Mouse (Mus musculus): ENCODE data around the gene Abcb8. TPM values are rescaled to one million over a fixed set of nuclear protein-coding genes. Genes with fewer than 3 reads are reported as not detected.

Gene Abcb8
- polyA plus RNA-seq, 1 experiment from 2014 or later, result 40.5 TPM

- H3K36me3 ChIP-seq (ENCODE audit: control insufficient read depth, insufficient read depth, low read length), result peaks cover 7% of the 10 kb centered on the region
- no peak for DNase-seq (ENCODE audit: low spot score)
Observed at GRCm38 (mm10) chr5:24445428-24446080, 52.1 kb downstream of the Abcb8 start.

GRCm38 (mm10) chr5:24446630-24447029 is 53.2 kb downstream of the Abcb8 start:
- Histone ChIP-seq H3K27me3 (ENCODE audit: control insufficient read depth, insufficient read depth, low read length) (no peaks in the 10 kb centered on the region), H3K4me2 (ENCODE audit: low read depth, severe bottlenecking) (no peak overlapping the region; the same call in 1 of the 2 replicates), H3K27ac (replicated peaks; ENCODE audit: low read depth, low read length) (no peak overlapping the region), H3K9me3 (ENCODE audit: control insufficient read depth, low read length) (no peaks in the 10 kb centered on the region), H3K4me3 (ENCODE audit: low read depth, low read length) (no peak overlapping the region), H3K9ac (ENCODE audit: low read length) (no peak overlapping the region), H3K4me1 (ENCODE audit: control insufficient read depth, insufficient read depth, low read length) (peaks cover 11% of the 10 kb centered on the region), H3K36me3 (ENCODE audit: control insufficient read depth, insufficient read depth, low read length) (peaks cover 3% of the 10 kb centered on the region; the same call in 1 of the 2 replicates)
- WGBS, result 84% methylated on average over 7 of the region's 7 CpGs
- ATAC-seq (ENCODE audit: insufficient number of reproducible peaks, low FRiP score, low TSS enrichment, low read depth) (no peak), DNase-seq (ENCODE audit: low spot score) (no peak)

More at GRCm38 (mm10) chr5:24445428-24446080, 52.1 kb downstream of the Abcb8 start:
- Histone ChIP-seq H3K9ac (ENCODE audit: low read length) (no peak overlapping the region), H3K4me3 (ENCODE audit: low read depth, low read length) (peak overlapping the region; percentile 87), H3K4me2 (ENCODE audit: low read depth, severe bottlenecking) (peak overlapping the region; percentile 79), H3K27ac (replicated peaks; ENCODE audit: low read depth, low read length) (peak overlapping the region; percentile 10; the same call in 1 of the 2 replicates), H3K9me3 (ENCODE audit: control insufficient read depth, low read length) (no peaks in the 10 kb centered on the region), H3K27me3 (ENCODE audit: control insufficient read depth, insufficient read depth, low read length) (no peaks in the 10 kb centered on the region), H3K4me1 (ENCODE audit: control insufficient read depth, insufficient read depth, low read length) (peaks cover 11% of the 10 kb centered on the region)
- ATAC-seq (ENCODE audit: insufficient number of reproducible peaks, low FRiP score, low TSS enrichment, low read depth), result no peak
- 56% methylated on average over 20 of the region's 20 CpGs for WGBS

DNA sequence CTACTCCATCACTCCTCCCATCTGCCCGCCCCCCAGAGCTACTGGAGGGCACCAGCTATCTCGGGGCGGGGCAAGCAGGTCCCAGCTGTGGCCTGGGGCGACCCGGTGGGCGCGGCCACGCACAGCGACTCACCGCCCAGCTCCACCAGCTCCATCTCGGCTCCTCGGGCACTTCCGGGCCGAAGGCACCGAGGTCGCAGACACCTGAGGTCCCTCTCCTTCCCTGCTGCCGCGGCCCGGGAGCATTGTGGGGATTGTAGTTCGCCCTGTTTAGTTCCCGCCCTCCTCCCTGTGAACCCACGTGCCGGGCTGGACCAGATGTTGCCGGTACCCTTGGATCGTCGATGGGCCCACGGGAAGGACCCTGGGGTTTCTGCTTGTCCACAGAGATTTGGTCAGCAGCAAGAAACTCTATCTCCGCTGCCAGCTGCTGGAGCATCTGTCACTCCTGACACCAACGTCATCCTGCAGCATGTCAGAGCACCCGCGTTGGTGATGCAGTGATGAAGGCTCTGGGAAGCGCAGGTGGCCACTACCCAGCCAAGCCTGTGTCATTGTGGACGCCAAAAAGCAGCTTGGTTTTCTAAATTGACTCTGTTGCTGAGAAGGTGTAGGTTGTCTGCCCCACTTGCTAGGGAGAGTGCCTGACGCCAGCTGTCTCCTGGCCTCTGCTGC is 54.3 kb downstream of the Abcb8 start, which contains the start of gene Tmub1:
Gene Tmub1, minus strand, starts transcription at position 231 of the 675 bp plus-strand sequence.
- Histone ChIP-seq H3K9me3 (ENCODE audit: control insufficient read depth, low read length) (no peaks in the 10 kb centered on the region), H3K27me3 (ENCODE audit: control insufficient read depth, insufficient read depth, low read length) (no peaks in the 10 kb centered on the region), H3K9ac (ENCODE audit: low read length) (peak within 1 kb of the TSS; percentile 31; the same call in 1 of the 2 replicates), H3K4me1 (ENCODE audit: control insufficient read depth, insufficient read depth, low read length) (peaks cover 11% of the 10 kb centered on the region), H3K36me3 (ENCODE audit: control insufficient read depth, insufficient read depth, low read length) (peaks cover 3% of the 10 kb centered on the region; the same call in 1 of the 2 replicates), H3K27ac (replicated peaks; ENCODE audit: low read depth, low read length) (peak within 1 kb of the TSS; percentile 36; the same call in 1 of the 2 replicates), H3K4me2 (ENCODE audit: low read depth, severe bottlenecking) (peak within 1 kb of the TSS; percentile 66), H3K4me3 (ENCODE audit: low read depth, low read length) (peak within 1 kb of the TSS; percentile 43)
- DNase-seq (ENCODE audit: low spot score) (peak; percentile 87), ATAC-seq (ENCODE audit: insufficient number of reproducible peaks, low FRiP score, low TSS enrichment, low read depth) (peak; percentile 76)
- WGBS, result 3% methylated on average over 33 of the region's 34 CpGs

GRCm38 (mm10) chr5:24451264-24452029 is 58.0 kb downstream of the Abcb8 start:
- WGBS, result 3% methylated on average over 42 of the region's 66 CpGs
- Histone ChIP-seq H3K36me3 (ENCODE audit: control insufficient read depth, insufficient read depth, low read length) (no peaks in the 10 kb centered on the region), H3K9me3 (ENCODE audit: control insufficient read depth, low read length) (no peaks in the 10 kb centered on the region), H3K9ac (ENCODE audit: low read length) (peak overlapping the region; percentile 91), H3K4me3 (ENCODE audit: low read depth, low read length) (peak overlapping the region; percentile 86), H3K4me2 (ENCODE audit: low read depth, severe bottlenecking) (peak overlapping the region; percentile 99), H3K27ac (replicated peaks; ENCODE audit: low read depth, low read length) (peak overlapping the region; percentile 86), H3K27me3 (ENCODE audit: control insufficient read depth, insufficient read depth, low read length) (no peaks in the 10 kb centered on the region), H3K4me1 (ENCODE audit: control insufficient read depth, insufficient read depth, low read length) (peaks cover 23% of the 10 kb centered on the region)
- DNase-seq (ENCODE audit: low spot score), result peak; percentile 85
- peak; percentile 76 for ATAC-seq (ENCODE audit: insufficient number of reproducible peaks, low FRiP score, low TSS enrichment, low read depth)

- peak; percentile 57 for DNase-seq (ENCODE audit: low spot score)
- ATAC-seq (ENCODE audit: insufficient number of reproducible peaks, low FRiP score, low TSS enrichment, low read depth), result peak; percentile 12; the same call in 1 of the 2 replicates
- Histone ChIP-seq H3K9me3 (ENCODE audit: control insufficient read depth, low read length) (no peaks in the 10 kb centered on the region), H3K4me3 (ENCODE audit: low read depth, low read length) (peak within 1 kb of the TSS; percentile 86), H3K9ac (ENCODE audit: low read length) (peak within 1 kb of the TSS; percentile 91), H3K4me1 (ENCODE audit: control insufficient read depth, insufficient read depth, low read length) (peaks cover 22% of the 10 kb centered on the region), H3K4me2 (ENCODE audit: low read depth, severe bottlenecking) (peak within 1 kb of the TSS; percentile 99), H3K36me3 (ENCODE audit: control insufficient read depth, insufficient read depth, low read length) (no peaks in the 10 kb centered on the region), H3K27me3 (ENCODE audit: control insufficient read depth, insufficient read depth, low read length) (no peaks in the 10 kb centered on the region), H3K27ac (replicated peaks; ENCODE audit: low read depth, low read length) (peak within 1 kb of the TSS; percentile 86)
- WGBS, result under 1% methylated on average over 57 of the region's 85 CpGs
Observed at GRCm38 (mm10) chr5:24452030-24452690, 58.7 kb downstream of the Abcb8 start, which contains the start of gene Agap3. Agap3 (plus strand) TSS chr5:24452177.

DNA sequence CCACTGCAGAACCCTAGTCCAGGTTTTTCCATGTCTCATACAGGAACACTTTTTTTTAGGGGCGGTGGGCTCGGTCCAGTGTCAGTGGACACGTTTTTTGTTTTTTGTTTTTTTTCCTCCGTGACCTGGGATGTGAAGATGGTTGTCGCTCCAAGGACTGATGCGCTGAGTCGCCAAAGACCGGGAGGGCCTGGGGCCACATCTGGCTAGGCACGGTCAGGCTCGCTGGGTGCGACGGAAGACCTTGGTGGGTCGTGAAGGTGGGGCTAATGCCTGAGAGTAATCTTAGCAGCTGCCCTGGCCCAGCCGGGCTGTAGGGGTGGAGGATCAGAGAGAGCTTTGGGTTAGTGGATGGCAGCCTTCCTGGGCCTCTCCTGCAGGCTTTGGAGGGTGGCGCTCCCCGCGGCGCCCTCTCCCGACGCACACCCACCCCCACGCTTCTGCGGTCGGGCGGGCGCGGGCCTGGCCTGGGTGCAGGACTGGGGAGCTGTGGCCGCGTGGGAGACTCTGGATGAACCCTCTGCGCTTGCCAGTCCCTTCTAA is 59.3 kb downstream of the Abcb8 start:
- no peaks in the 10 kb centered on the region for H3K9me3 ChIP-seq (ENCODE audit: control insufficient read depth, low read length)
- peak; percentile 31 for ATAC-seq (ENCODE audit: insufficient number of reproducible peaks, low FRiP score, low TSS enrichment, low read depth)
- H3K9ac ChIP-seq (ENCODE audit: low read length), result peak overlapping the region; percentile 91
- H3K4me2 ChIP-seq (ENCODE audit: low read depth, severe bottlenecking), result peak overlapping the region; percentile 99
- peak overlapping the region; percentile 86 for H3K4me3 ChIP-seq (ENCODE audit: low read depth, low read length)
- peaks cover 20% of the 10 kb centered on the region for H3K4me1 ChIP-seq (ENCODE audit: control insufficient read depth, insufficient read depth, low read length)
- peak; percentile 46 for DNase-seq (ENCODE audit: low spot score)
- H3K27me3 ChIP-seq (ENCODE audit: control insufficient read depth, insufficient read depth, low read length), result no peaks in the 10 kb centered on the region
- H3K36me3 ChIP-seq (ENCODE audit: control insufficient read depth, insufficient read depth, low read length), result peaks cover 2% of the 10 kb centered on the region; the same call in 1 of the 2 replicates
- WGBS, result under 1% methylated on average over 29 of the region's 29 CpGs
- 0 out of 2 replicates have a peak overlapping the region, but pooled peaks have one; percentile 86 for H3K27ac ChIP-seq (replicated peaks; ENCODE audit: low read depth, low read length)

DNA sequence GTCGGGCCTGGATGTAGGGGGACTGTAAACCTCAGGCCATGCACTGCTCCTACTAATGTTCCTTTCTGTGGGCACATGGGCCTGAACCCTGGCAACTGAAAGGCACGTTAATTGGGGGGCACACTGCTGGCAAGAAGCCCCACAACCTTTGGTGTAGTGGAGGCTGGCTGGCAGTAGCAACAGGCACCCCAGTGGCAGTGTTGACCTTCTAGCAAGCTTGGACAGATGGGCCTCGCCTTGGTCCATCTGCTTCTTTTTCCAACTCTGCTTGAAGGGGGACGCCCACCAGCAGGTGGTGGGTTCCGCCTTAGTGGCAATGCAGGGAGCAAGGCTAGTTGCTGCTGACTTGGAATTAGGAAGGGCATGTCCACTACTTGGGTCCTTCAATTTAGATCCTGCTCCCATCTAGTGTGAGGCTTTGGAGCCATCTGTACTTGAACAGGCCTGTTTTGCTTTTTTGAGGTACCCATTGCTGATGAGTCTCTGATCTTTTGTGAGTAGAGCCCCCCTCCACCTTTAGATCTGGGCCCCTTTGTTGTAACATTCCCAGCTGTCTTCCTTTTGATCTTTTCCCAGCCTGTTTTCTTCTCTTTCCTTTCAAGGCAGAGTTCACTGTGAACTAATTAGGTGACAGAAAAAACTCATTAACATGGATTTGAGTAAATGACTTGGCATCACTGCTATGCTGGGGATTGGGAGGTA is 60.0 kb downstream of the Abcb8 start:
- Histone ChIP-seq H3K4me3 (ENCODE audit: low read depth, low read length) (peak overlapping the region; percentile 86), H3K4me1 (ENCODE audit: control insufficient read depth, insufficient read depth, low read length) (peaks cover 17% of the 10 kb centered on the region), H3K4me2 (ENCODE audit: low read depth, severe bottlenecking) (peak overlapping the region; percentile 99), H3K27me3 (ENCODE audit: control insufficient read depth, insufficient read depth, low read length) (no peaks in the 10 kb centered on the region), H3K36me3 (ENCODE audit: control insufficient read depth, insufficient read depth, low read length) (peaks cover 2% of the 10 kb centered on the region; the same call in 1 of the 2 replicates), H3K27ac (replicated peaks; ENCODE audit: low read depth, low read length) (no peak overlapping the region), H3K9me3 (ENCODE audit: control insufficient read depth, low read length) (no peaks in the 10 kb centered on the region), H3K9ac (ENCODE audit: low read length) (peak overlapping the region; percentile 91)
- ATAC-seq (ENCODE audit: insufficient number of reproducible peaks, low FRiP score, low TSS enrichment, low read depth) (no peak), DNase-seq (ENCODE audit: low spot score) (peak; percentile 31)
- WGBS, result 5% methylated on average over 5 of the region's 5 CpGs
